Mouse (Mus musculus) kidney, embryonic 16.5 days (tissue): ENCODE measurements around the gene Mcfd2. TPM values are rescaled to one million over a fixed set of nuclear protein-coding genes. Genes with fewer than 3 reads are reported as not detected.

Experiments
- ATAC-seq: fragments of 200-750 bp; cut with Nextera tagmentation; 2 replicates; pipeline ENCODE4 v1.8.0; 2017; ENCODE audit warnings: moderate TSS enrichment; ENCODE audit not compliant: low FRiP score, low TSS enrichment
- H3K27ac ChIP-seq: fragments of 300-500 bp; sonication (generic); 2 replicates; pipeline ENCODE4 v1.5.1; 2014; ENCODE audit warnings: low read length
- H3K27me3 ChIP-seq: fragments of 300-500 bp; sonication (generic); 2 replicates; pipeline ENCODE4 v1.6.1; 2014; ENCODE audit warnings: low read length, control low read depth, mixed read lengths; ENCODE audit not compliant: insufficient read depth
- H3K36me3 ChIP-seq: fragments of 300-500 bp; sonication (generic); 2 replicates; pipeline ENCODE4 v1.6.1; 2014; ENCODE audit warnings: low read length, control low read depth, mixed read lengths; ENCODE audit not compliant: insufficient read depth
- H3K4me1 ChIP-seq: fragments of 300-500 bp; sonication (generic); 2 replicates; pipeline ENCODE4 v1.6.1; 2014; ENCODE audit warnings: low read length, control low read depth, mixed read lengths; ENCODE audit not compliant: insufficient read depth
- H3K4me2 ChIP-seq: fragments of 300-500 bp; sonication (generic); replicated peaks from 2 replicates; pipeline ENCODE4 v1.6.1; 2014; ENCODE audit warnings: low read depth, low read length
- H3K4me3 ChIP-seq: fragments of 300-500 bp; sonication (generic); 2 replicates; pipeline ENCODE4 v1.5.1; 2014; ENCODE audit warnings: mild to moderate bottlenecking, low read length
- H3K9ac ChIP-seq: fragments of 300-500 bp; sonication (generic); replicated peaks from 2 replicates; pipeline ENCODE4 v1.6.1; 2014; ENCODE audit warnings: low read length
- H3K9me3 ChIP-seq: fragments of 300-500 bp; sonication (generic); 2 replicates; pipeline ENCODE4 v1.6.1; 2016; ENCODE audit warnings: low read length, control low read depth
- WGBS: fragments of 180-500 bp; shearing (Covaris S2); extraction: QIAGEN DNeasy Blood & Tissue Kit; methylation state at CpG from one replicate; pipeline ENCODE4 v1.1.7; 2014; 5-methylcytosine and 5-hydroxymethylcytosine counted together
- polyA plus RNA-seq: library from polyadenylated mRNA; unstranded; fragments of >200 nt; fragmentation: Nextera tagmentation; extraction: Ambion mirVana; gene quantifications from 2 replicates; pipeline ENCODE4 v1.2.1, GENCODE M21; 2015

Mcfd2 gene
- polyA plus RNA-seq, 1 experiment from 2014 or later = 151 TPM

GRCm38 (mm10) chr17:87219456-87219855, 46.3 kb downstream of the Mcfd2 start:
- Histone ChIP-seq H3K4me1 (no peaks in the 10 kb centered on the region), H3K9me3 (no peaks in the 10 kb centered on the region), H3K27me3 (no peaks in the 10 kb centered on the region), H3K4me2 (no peak overlapping the region), H3K27ac (no peak overlapping the region), H3K9ac (no peak overlapping the region), H3K4me3 (no peak overlapping the region), H3K36me3 (no peaks in the 10 kb centered on the region)
- no peak for ATAC-seq
- 82% methylated on average over 9 of the region's 9 CpGs for WGBS

GRCm38 (mm10) chr17:87214523-87214922, 51.2 kb downstream of the Mcfd2 start:
- no peak overlapping the region for H3K27ac ChIP-seq
- no peak for ATAC-seq
- no peak overlapping the region for H3K4me2 ChIP-seq
- H3K9ac ChIP-seq = no peak overlapping the region
- H3K9me3 ChIP-seq = no peaks in the 10 kb centered on the region
- H3K36me3 ChIP-seq = no peaks in the 10 kb centered on the region
- WGBS = 88% methylated on average over 7 of the region's 7 CpGs
- no peaks in the 10 kb centered on the region for H3K27me3 ChIP-seq
- 0 out of 2 replicates have a peak, but pooled peaks cover 3% of the 10 kb centered on the region for H3K4me1 ChIP-seq
- H3K4me3 ChIP-seq = no peak overlapping the region

GRCm38 (mm10) chr17:87210525-87210924, 55.2 kb downstream of the Mcfd2 start:
- Histone ChIP-seq H3K4me1 (0 out of 2 replicates have a peak, but pooled peaks cover 3% of the 10 kb centered on the region), H3K9ac (no peak overlapping the region), H3K36me3 (no peaks in the 10 kb centered on the region), H3K27ac (no peak overlapping the region), H3K4me2 (no peak overlapping the region), H3K4me3 (no peak overlapping the region), H3K27me3 (no peaks in the 10 kb centered on the region), H3K9me3 (no peaks in the 10 kb centered on the region)
- WGBS = 80% methylated on average over 2 of the region's 2 CpGs
- no peak for ATAC-seq

GRCm38 (mm10) chr17:87206885-87207284, 58.9 kb downstream of the Mcfd2 start:
- Histone ChIP-seq H3K4me2 (no peak overlapping the region), H3K9ac (no peak overlapping the region), H3K27me3 (no peaks in the 10 kb centered on the region), H3K4me1 (peaks cover 19% of the 10 kb centered on the region), H3K4me3 (no peak overlapping the region), H3K27ac (no peak overlapping the region), H3K9me3 (no peaks in the 10 kb centered on the region), H3K36me3 (no peaks in the 10 kb centered on the region)
- WGBS = 62% methylated on average over 2 of the region's 2 CpGs
- ATAC-seq = no peak

Other genes starting within 250 kb of the Mcfd2 start
- gene Pigf, start 240.5 kb downstream of the Mcfd2 start, polyA plus RNA-seq = 37.9 and 41.5 TPM in 2 replicates
- gene Cript, start 240.4 kb downstream of the Mcfd2 start, polyA plus RNA-seq = 136 and 140 TPM in 2 replicates
- gene Socs5, start 158.3 kb downstream of the Mcfd2 start, polyA plus RNA-seq = 14.7 and 15.6 TPM in 2 replicates
- 8.7 and 9.4 TPM in 2 replicates for gene Ttc7, start 17.0 kb upstream of the Mcfd2 start, polyA plus RNA-seq
- gene Stpg4, start 161.8 kb upstream of the Mcfd2 start, polyA plus RNA-seq = 0.60 TPM in 1 of 2 replicates, not detected in the other
- 1,041 and 1,124 TPM in 2 replicates for gene Calm2, start 181.0 kb upstream of the Mcfd2 start, polyA plus RNA-seq